Mouse (Mus musculus): Measurements from ENCODE around the gene Mical3. TPM values are rescaled to one million over a fixed set of nuclear protein-coding genes. Genes with fewer than 3 reads are reported as not detected.

The Mical3 gene
- polyA plus RNA-seq, 1 experiment from 2014 or later, result 28.6 TPM

Other genes with a start within 250 kb of the Mical3 start
- gene Bid, start 214.1 kb downstream of the Mical3 start, polyA plus RNA-seq (2015; fragmentation: Nextera tagmentation; extraction: Ambion mirVana), result 24.3 TPM in 2 replicates
- gene Pex26, start 52.7 kb upstream of the Mical3 start, polyA plus RNA-seq (2015; fragmentation: Nextera tagmentation; extraction: Ambion mirVana), result 14.2 and 15.7 TPM in 2 replicates
- 0.13 and 0.19 TPM in 2 replicates for gene Tuba8, start 79.7 kb upstream of the Mical3 start, polyA plus RNA-seq (2015; fragmentation: Nextera tagmentation; extraction: Ambion mirVana)
- gene Usp18, start 114.9 kb upstream of the Mical3 start, polyA plus RNA-seq (2015; fragmentation: Nextera tagmentation; extraction: Ambion mirVana), result 0.64 and 0.92 TPM in 2 replicates
- gene Slc6a13, start 169.2 kb upstream of the Mical3 start, polyA plus RNA-seq (2015; fragmentation: Nextera tagmentation; extraction: Ambion mirVana), result 16.4 and 18.6 TPM in 2 replicates
- gene Slc6a12, start 212.1 kb upstream of the Mical3 start, polyA plus RNA-seq (2015; fragmentation: Nextera tagmentation; extraction: Ambion mirVana), result 0.47 and 0.49 TPM in 2 replicates

Measured in forebrain, embryonic 15.5 days (tissue).